8 mouse cellular contexts compared by ENCODE assay signal in the genomic region with DNA sequence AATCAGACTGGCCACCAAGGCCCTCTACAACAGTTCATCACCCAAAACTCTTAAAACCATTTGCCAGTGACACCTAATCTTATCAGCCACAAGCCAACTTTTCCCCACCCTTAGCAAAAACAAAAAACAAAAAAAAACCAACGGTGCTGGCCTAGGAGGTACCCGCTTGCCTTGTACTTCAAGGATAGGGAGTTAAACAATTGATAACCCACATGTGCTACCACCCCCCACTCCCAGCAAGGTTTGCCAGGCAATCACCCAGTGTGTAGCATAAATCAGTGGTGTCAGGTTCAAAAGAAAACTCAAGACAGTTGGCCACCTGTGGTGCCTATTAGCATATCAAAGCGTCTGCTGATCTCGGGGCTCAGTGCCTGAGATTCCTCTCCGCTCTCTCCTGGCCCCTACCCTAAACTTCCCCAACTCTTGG. TPM values are rescaled to one million over a fixed set of nuclear protein-coding genes. Genes with fewer than 3 reads are reported as not detected.
DNase-seq lines count a peak whose midpoint lies in the region; ATAC-seq and TF ChIP-seq lines count a peak whose summit lies in the region.

No protein-coding gene starts in this region.

- ATAC-seq in heart, embryonic 15.5 days (replicated peaks; ENCODE audit: insufficient number of reproducible peaks, insufficient read depth, low FRiP score, low read depth), result no peak
- ATAC-seq in hindbrain, embryonic 13.5 days (ENCODE audit: low FRiP score), result no peak
- ATAC-seq in midbrain, embryonic 11.5 days (ENCODE audit: low FRiP score), result no peak

- no peaks in the 10 kb centered on the region for H3K79me2 ChIP-seq in MEL (ENCODE audit: control insufficient read depth, insufficient read depth, low read length, poor library complexity)

- no peak for TF ChIP-seq POLR2A in MEL (IDR thresholded peaks at IDR 0.05; ENCODE audit: control insufficient read depth in 1 of 2, insufficient read depth in 1 of 2, low read depth in 1 of 2, low read length in 2 of 2, poor library complexity in 1 of 2)

- no peaks in the 10 kb centered on the region for H3K9me3 ChIP-seq in heart, embryonic 15.5 days (replicated peaks)
- no peaks in the 10 kb centered on the region for H3K9me3 ChIP-seq in MEL (replicated peaks; ENCODE audit: insufficient read depth, low read length)
- no peaks in the 10 kb centered on the region for H3K9me3 ChIP-seq in hindbrain, embryonic 13.5 days
- no peaks in the 10 kb centered on the region for H3K9me3 ChIP-seq in midbrain, embryonic 11.5 days (ENCODE audit: control insufficient read depth, low read length)

- peaks cover 10% of the 10 kb centered on the region for H3K4me1 ChIP-seq in heart, embryonic 15.5 days (replicated peaks)
- H3K4me1 ChIP-seq in MEL (ENCODE audit: control insufficient read depth in 1 of 2, insufficient read depth in 2 of 2, low read length in 2 of 2), result peaks cover 6 to 28% of the 10 kb centered on the region in 2 experiments
- peaks cover 12% of the 10 kb centered on the region for H3K4me1 ChIP-seq in hindbrain, embryonic 13.5 days (replicated peaks)
- peaks cover 11% of the 10 kb centered on the region for H3K4me1 ChIP-seq in midbrain, embryonic 11.5 days (ENCODE audit: control insufficient read depth, insufficient read depth, low read length)

- H3K4me2 ChIP-seq in heart, embryonic 15.5 days, result peak overlapping the region; percentile 80
- peak overlapping the region; percentile 84 for H3K4me2 ChIP-seq in hindbrain, embryonic 13.5 days
- H3K4me2 ChIP-seq in midbrain, embryonic 11.5 days, result peak overlapping the region; percentile 79; the same call in 1 of the 2 replicates

- H3K27me3 ChIP-seq in heart, embryonic 15.5 days, result no peaks in the 10 kb centered on the region
- no peaks in the 10 kb centered on the region for H3K27me3 ChIP-seq in MEL (ENCODE audit: control insufficient read depth in 1 of 2, insufficient read depth in 2 of 2, low read length in 2 of 2)
- no peaks in the 10 kb centered on the region for H3K27me3 ChIP-seq in hindbrain, embryonic 13.5 days
- no peaks in the 10 kb centered on the region for H3K27me3 ChIP-seq in midbrain, embryonic 11.5 days (ENCODE audit: control insufficient read depth, insufficient read depth, low read length)

- no peak for TF ChIP-seq CTCF in MEL (IDR thresholded peaks at IDR 0.05 in 2 of 3, conservative IDR thresholded peaks at IDR 0.05 in 1 of 3; ENCODE audit: control insufficient read depth in 1 of 3, insufficient read depth in 1 of 3, low read depth in 2 of 3, low read length in 3 of 3, poor library complexity in 1 of 3, severe bottlenecking in 1 of 3)

- H3K4me3 ChIP-seq in heart, embryonic 15.5 days, result peak overlapping the region; percentile 58; the same call in 1 of the 2 replicates
- H3K4me3 ChIP-seq in MEL (ENCODE audit: control insufficient read depth in 1 of 2, insufficient read depth in 1 of 2, low read depth in 2 of 2, low read length in 2 of 2), result peak overlapping the region; percentile 46 to 63
- H3K4me3 ChIP-seq in hindbrain, embryonic 13.5 days, result no peak overlapping the region
- no peak overlapping the region for H3K4me3 ChIP-seq in midbrain, embryonic 11.5 days (ENCODE audit: low read depth, low read length)

- no peak for DNase-seq in heart, postnatal 4 days
- DNase-seq in MEL (ENCODE audit: low read depth, low spot score), result peak; percentile 91
- DNase-seq in midbrain, embryonic 11.5 days (ENCODE audit: low spot score, missing footprints), result no peak
- no peak for DNase-seq in cerebellum, adult 8-10 months
- no peak for DNase-seq in urinary bladder, postnatal 25 days (ENCODE audit: low spot score)
- no peak for DNase-seq in kidney, adult 18-20 months

- H3K9ac ChIP-seq in heart, embryonic 15.5 days, result no peak overlapping the region
- peak overlapping the region; percentile 42 for H3K9ac ChIP-seq in MEL (ENCODE audit: control insufficient read depth, low read depth, low read length, poor library complexity, severe bottlenecking)
- H3K9ac ChIP-seq in hindbrain, embryonic 13.5 days, result no peak overlapping the region
- H3K9ac ChIP-seq in midbrain, embryonic 11.5 days (ENCODE audit: low read length), result no peak overlapping the region

- WGBS in heart, embryonic 15.5 days, result 58% methylated on average over 5 of the region's 5 CpGs
- WGBS in hindbrain, embryonic 13.5 days, result 16% methylated on average over 5 of the region's 5 CpGs
- WGBS in midbrain, embryonic 11.5 days, result 16% methylated on average over 5 of the region's 5 CpGs

- peak; percentile 66 to 94 for TF ChIP-seq EP300 in MEL (IDR thresholded peaks at IDR 0.05; ENCODE audit: low read depth in 1 of 2, low read length in 2 of 2)

- peak overlapping the region; percentile 97 for H3K27ac ChIP-seq in heart, embryonic 15.5 days
- peak overlapping the region; percentile 41 for H3K27ac ChIP-seq in MEL (ENCODE audit: control insufficient read depth, low read depth, low read length)
- peak overlapping the region; percentile 94; the same call in 1 of the 2 replicates for H3K27ac ChIP-seq in hindbrain, embryonic 13.5 days
- peak overlapping the region; percentile 4; the same call in 1 of the 2 replicates for H3K27ac ChIP-seq in midbrain, embryonic 11.5 days (ENCODE audit: low read depth, low read length)

- TF ChIP-seq RAD21 in MEL (IDR thresholded peaks at IDR 0.05; ENCODE audit: low read depth, low read length), result no peak

- no peaks in the 10 kb centered on the region for H3K36me3 ChIP-seq in heart, embryonic 15.5 days
- H3K36me3 ChIP-seq in MEL (ENCODE audit: control insufficient read depth in 1 of 2, insufficient read depth in 2 of 2, low read length in 2 of 2), result peaks cover 0 to 18% of the 10 kb centered on the region in 2 experiments; a peak in 2 of 4 replicates
- no peaks in the 10 kb centered on the region for H3K36me3 ChIP-seq in hindbrain, embryonic 13.5 days
- no peaks in the 10 kb centered on the region for H3K36me3 ChIP-seq in midbrain, embryonic 11.5 days (ENCODE audit: control insufficient read depth, insufficient read depth, low read length)

TF ChIP-seq in MEL, 35 proteins besides CTCF, POLR2A, EP300 and RAD21:
- TF ChIP-seq TCF12 (IDR thresholded peaks at IDR 0.05; ENCODE audit: low read depth, low read length), result peak; percentile 26; the same call in 1 of the 2 replicates
- TF ChIP-seq TAL1 (IDR thresholded peaks at IDR 0.05; ENCODE audit: low read length), result 0 out of 2 replicates have a peak, but pooled peaks have one; percentile 11
- peak; percentile 94 for TF ChIP-seq GATA1 (IDR thresholded peaks at IDR 0.05; ENCODE audit: low read depth, low read length)
- TF ChIP-seq POLR2AphosphoS5 (IDR thresholded peaks at IDR 0.05; ENCODE audit: borderline replicate concordance, low read depth, low read length), result no peak
- TF ChIP-seq UBTF (IDR thresholded peaks at IDR 0.05; ENCODE audit: borderline replicate concordance, insufficient read depth, low read depth, low read length), result no peak
- peak; percentile 85 for TF ChIP-seq ETS1 (IDR thresholded peaks at IDR 0.05; ENCODE audit: low read depth, low read length)
- TF ChIP-seq TBP (IDR thresholded peaks at IDR 0.05; ENCODE audit: low read depth, low read length), result peak; percentile 72
- TF ChIP-seq RCOR1 (IDR thresholded peaks at IDR 0.05; ENCODE audit: low read depth, low read length), result peak; percentile 85
- TF ChIP-seq ZNF384 (IDR thresholded peaks at IDR 0.05; ENCODE audit: low read depth, low read length), result peak; percentile 95
- no peak for TF ChIP-seq KAT2A (conservative IDR thresholded peaks at IDR 0.05; ENCODE audit: low read depth, low read length)
- no peak for TF ChIP-seq POLR2AphosphoS2 (IDR thresholded peaks at IDR 0.05; ENCODE audit: low read length)
- TF ChIP-seq CHD1 (IDR thresholded peaks at IDR 0.05; ENCODE audit: low read depth, low read length), result no peak
- peak; percentile 73 for TF ChIP-seq SIN3A (IDR thresholded peaks at IDR 0.05; ENCODE audit: low read length)
- TF ChIP-seq BHLHE40 (IDR thresholded peaks at IDR 0.05; ENCODE audit: borderline replicate concordance, low read depth, low read length), result peak; percentile 50; the same call in 1 of the 2 replicates
- peak; percentile 79; the same call in 1 of the 2 replicates for TF ChIP-seq MYB (IDR thresholded peaks at IDR 0.05; ENCODE audit: low read depth, low read length)
- TF ChIP-seq GABPA (IDR thresholded peaks at IDR 0.05; ENCODE audit: low read depth, low read length), result no peak
- TF ChIP-seq MAX (IDR thresholded peaks at IDR 0.05; ENCODE audit: low read length), result peak; percentile 37; the same call in 1 of the 2 replicates
TF ChIP-seq in MEL: peak in this region for 11.

RNA-seq across cellular contexts. Expression of a gene that starts 27.6 kb away (rescaled TPM):
- 131 and 164 TPM in 2 replicates for polyA plus RNA-seq in heart, embryonic 15.5 days (2015; fragmentation: Nextera tagmentation; extraction: Ambion mirVana)
- total RNA-seq in heart, postnatal 4 days (2021), result 10 to 100 TPM; 78.1 to 82.1 TPM
- 392 and 554 TPM in 2 replicates for total RNA-seq in MEL (2012; rRNA removed)
- 100 to 1,000 TPM in 1 of 2 experiments, 10 to 100 TPM in 1; 47.4 to 593 TPM for polyA plus RNA-seq in MEL (2012; ENCODE audit: insufficient read depth in 1 of 2, insufficient read length in 2 of 2, low read depth in 1 of 2, low replicate concordance in 2 of 2, missing spikeins in 1 of 2)
- 246 and 249 TPM in 2 replicates for polyA plus RNA-seq in hindbrain, embryonic 13.5 days (2015; fragmentation: Nextera tagmentation; extraction: Ambion mirVana)
- 353 and 358 TPM in 2 replicates for polyA plus RNA-seq in midbrain, embryonic 11.5 days (2014; fragmentation: Nextera tagmentation; extraction: Ambion mirVana)

Comparison
In these comparisons a context has a peak if more than half of its experiments do, and no peak if none do; other contexts are left out.
1. H3K27ac ChIP-seq: peak in every context shown above with its lines; median percentile 97 in heart, embryonic 15.5 days; 94 in hindbrain, embryonic 13.5 days; 41 in MEL; 4 in midbrain, embryonic 11.5 days.
2. H3K4me3 ChIP-seq: peak in heart, embryonic 15.5 days (single experiment) and MEL (2 of 2); none in hindbrain, embryonic 13.5 days (single experiment) and midbrain, embryonic 11.5 days (single experiment).
3. Peak in every context shown above with its lines, with median percentiles within 50 percentile points of each other: H3K4me2 ChIP-seq.